Mouse (Mus musculus) neural tube, embryonic 10.5 days (tissue): Measurements from ENCODE around the gene Ccdc13.

ENCODE experiments used
- DNase-seq: peaks from one replicate; pipeline ENCODE4 v3.0.0-alpha.2; 2017; ENCODE audit warnings: low spot score; ENCODE audit errors: extremely low spot score

The Ccdc13 gene

GRCm38 (mm10) chr9:121760271-121761090, 78.8 kb downstream of the Ccdc13 start:
- DNase-seq, result peak; percentile 85

- DNase-seq, result peak; percentile 83
Observed at GRCm38 (mm10) chr9:121759091-121760081, 79.9 kb downstream of the Ccdc13 start, which contains the start of gene Zfp651. Gene Zfp651 (plus strand): TSS chr9:121759330.

DNA sequence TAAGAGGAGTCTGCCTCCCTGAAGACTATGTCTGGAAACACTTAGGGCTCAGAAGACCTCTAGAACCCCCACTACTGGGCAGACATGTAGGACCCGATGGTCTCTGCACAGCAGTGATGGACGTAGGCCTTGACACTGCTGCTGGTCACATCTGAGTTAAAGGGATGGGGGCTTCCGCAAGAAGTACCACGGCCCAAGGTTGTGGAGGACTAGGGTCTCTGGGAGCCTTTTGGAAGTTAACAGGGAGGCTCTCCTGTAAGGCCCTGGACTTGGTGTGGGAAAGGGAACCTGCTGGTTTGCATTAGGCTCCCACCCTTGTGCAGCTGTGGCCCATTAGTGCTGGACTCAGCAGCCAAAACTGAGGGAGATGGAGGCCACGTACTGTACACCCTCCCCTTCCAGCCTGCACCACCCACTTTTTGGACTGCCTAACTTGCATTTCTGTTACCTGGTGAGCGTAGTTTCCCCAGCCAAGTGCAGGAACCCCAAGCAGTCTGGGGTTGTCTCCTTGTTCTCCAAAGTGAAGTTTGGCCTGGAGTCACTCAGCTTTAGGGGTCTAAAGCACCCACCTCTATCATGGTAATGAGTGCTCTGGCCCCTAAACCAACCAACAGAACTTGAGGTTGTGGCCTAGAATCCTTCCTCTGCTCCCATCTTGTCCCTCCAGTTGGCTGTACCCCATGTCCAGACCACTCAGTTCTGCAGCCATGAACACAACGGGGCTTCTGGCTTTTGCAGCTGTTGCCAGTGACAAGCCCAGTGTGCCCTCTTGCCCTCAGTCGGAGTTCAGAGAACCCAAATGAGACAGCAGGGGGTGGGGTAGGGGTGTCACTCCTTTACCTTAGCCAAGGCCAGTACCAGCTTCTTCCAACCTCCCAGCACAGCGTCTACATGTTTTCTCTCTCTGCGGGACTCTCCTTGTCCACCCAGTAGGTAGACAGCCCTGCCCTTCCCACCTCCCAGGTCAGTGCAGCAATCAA, 81.1 kb downstream of the Ccdc13 start:
- peak; percentile 43 for DNase-seq

GRCm38 (mm10) chr9:121757432-121757831, 81.8 kb downstream of the Ccdc13 start:
- peak; percentile 32 for DNase-seq

- DNase-seq, result peak; percentile 11
Observed at GRCm38 (mm10) chr9:121756785-121757184, 82.5 kb downstream of the Ccdc13 start.

- DNase-seq, result no peak
Observed at GRCm38 (mm10) chr9:121754624-121755023, 84.6 kb downstream of the Ccdc13 start.

DNA sequence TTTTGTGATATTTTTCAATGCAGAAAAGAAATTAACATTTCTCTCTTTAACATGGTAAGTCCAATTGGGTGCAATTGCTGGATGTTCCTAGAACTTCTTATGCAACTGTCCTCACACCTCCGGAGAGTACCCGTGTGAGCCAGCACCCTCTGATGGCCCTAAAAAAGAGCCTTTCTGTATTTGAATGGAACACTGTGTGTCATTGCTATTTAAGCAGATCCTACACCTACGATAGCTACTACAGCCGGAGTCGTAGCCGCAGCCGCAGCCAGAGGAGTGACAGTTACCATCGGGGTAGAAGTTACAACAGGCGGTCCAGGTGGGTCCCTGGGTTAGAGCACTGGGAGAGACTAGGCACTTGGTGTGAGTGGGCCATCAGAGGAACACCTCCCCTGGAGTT, 86.5 kb downstream of the Ccdc13 start:
- no peak for DNase-seq
